Mouse (Mus musculus): ENCODE results near the gene Timp2. TPM values are rescaled to one million over a fixed set of nuclear protein-coding genes. Genes with fewer than 3 reads are reported as not detected.

Timp2 gene
- 3.8 and 4.2 TPM in 2 replicates for polyA plus RNA-seq (2012; rRNA removed)

DNA sequence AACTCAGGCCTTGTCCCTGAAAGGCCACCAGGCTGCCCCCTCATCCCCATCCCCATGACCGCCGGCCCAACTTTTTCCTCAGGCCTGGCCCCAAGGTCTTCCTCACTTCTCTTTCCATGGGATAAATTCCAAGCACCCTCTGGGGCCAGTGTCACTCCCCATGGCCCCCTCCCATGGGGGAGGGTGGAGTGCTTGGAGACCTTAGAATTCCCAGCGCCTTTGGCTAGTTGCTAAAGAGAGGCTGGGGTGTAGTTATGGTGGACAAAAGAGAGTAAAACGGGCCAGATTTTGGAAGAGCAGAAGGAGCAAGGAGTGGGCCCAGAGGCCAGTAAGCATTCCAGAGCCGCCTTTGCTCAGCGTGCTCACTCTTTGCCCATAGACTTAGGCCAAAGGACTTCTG lies at the start of gene Timp2:
Gene Timp2, minus strand, starts transcription at position 101 of the 400 bp plus-strand sequence.

DNA sequence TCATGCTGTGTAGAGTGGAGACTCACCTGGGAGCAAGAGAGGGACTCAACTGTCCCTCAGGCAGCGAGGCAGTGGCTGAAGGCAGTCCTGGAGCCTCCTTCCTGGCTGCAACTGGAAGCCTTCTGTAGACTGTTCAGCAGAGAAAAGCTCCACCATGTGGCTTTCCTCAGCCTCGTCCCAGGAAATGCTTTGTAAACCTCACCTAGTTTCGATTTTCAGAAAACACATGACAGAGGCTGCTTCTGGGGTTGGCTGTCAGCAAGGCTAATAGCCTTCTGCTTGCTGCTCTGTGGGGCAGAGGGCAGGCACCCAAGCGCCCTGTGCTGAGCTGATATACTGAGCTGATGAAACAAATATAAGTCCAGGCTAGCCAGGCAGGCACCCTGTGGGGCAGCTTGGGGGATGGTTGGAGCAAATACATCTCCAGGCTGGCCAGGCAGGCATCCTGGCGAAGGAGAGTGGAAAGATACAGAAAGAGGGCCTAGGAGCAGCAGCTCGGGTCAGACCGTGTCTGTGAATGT lies 46.3 kb upstream of the Timp2 start, which contains the start of gene Lgals3bp:
Gene Lgals3bp, minus strand, starts transcription at position 333 of the 521 bp plus-strand sequence.

GRCm38 (mm10) chr11:118342400-118342981 lies 13.0 kb downstream of the Timp2 start, which contains the start of gene Cep295nl:
TSS of gene Cep295nl (minus strand) at chr11:118342500.

GRCm38 (mm10) chr11:118289999-118290889 lies 65.3 kb downstream of the Timp2 start, which contains the start of gene Usp36:
TSS of gene Usp36 (minus strand) at chr11:118290244.

Other genes with a start within 250 kb of the Timp2 start
- gene Dnah17, start 225.1 kb downstream of the Timp2 start, polyA plus RNA-seq (2012; rRNA removed), result 0.03 and 0.05 TPM in 2 replicates
- 2.6 and 3.2 TPM in 2 replicates for gene Cyth1, start 107.1 kb downstream of the Timp2 start, polyA plus RNA-seq (2012; rRNA removed)
- gene Usp36, start 65.5 kb downstream of the Timp2 start, polyA plus RNA-seq (2012; rRNA removed), result 4.5 and 5.5 TPM in 2 replicates
- gene Cep295nl, start 13.2 kb downstream of the Timp2 start, polyA plus RNA-seq (2012; rRNA removed), result 0.05 TPM in 1 of 2 replicates, not detected in the other
- 40.7 and 45.2 TPM in 2 replicates for gene Lgals3bp, start 46.4 kb upstream of the Timp2 start, polyA plus RNA-seq (2012; rRNA removed)
- 7.1 and 8.4 TPM in 2 replicates for gene Cant1, start 63.3 kb upstream of the Timp2 start, polyA plus RNA-seq (2012; rRNA removed)
- 0.84 and 0.92 TPM in 2 replicates for gene C1qtnf1, start 72.5 kb upstream of the Timp2 start, polyA plus RNA-seq (2012; rRNA removed)
- gene Engase, start 121.1 kb upstream of the Timp2 start, polyA plus RNA-seq (2012; rRNA removed), result 3.8 and 4.8 TPM in 2 replicates

Measured in liver, embryonic 14 days (tissue).